Mouse (Mus musculus): ENCODE data around the gene Ddhd1.
"Not testable (repeated sequence)": the region's sequence is repeated elsewhere in the genome, so short reads cannot be mapped to it uniquely, and the experiment has no call there.

Gene Ddhd1

DNA sequence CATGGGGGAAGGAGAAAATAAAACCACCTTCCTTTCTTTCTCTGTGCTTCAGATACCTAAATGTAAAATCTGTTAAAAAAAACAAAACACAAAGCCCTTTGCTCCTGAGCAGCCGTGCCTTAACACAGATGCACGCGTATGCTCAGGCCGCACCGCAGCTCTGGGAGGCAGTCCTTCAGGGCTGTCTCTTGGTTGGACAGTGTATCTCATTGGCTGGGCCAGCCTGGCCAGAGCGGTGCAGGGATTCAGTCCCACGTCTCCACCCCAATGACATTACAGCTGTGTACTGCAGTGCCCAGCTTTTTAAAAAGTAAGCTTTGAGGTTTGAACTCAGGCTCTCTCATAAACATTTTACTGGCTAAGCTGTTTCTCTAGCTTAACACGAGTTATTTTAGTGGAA is 60.1 kb downstream of the Ddhd1 start:
- in situ Hi-C loops (cut with MboI; ENCODE audit: low pct_unique_long_range_greater_than_20kb in 1 of 2, low sequenced_read_pairs in 2 of 2, unreplicated experiment in 1 of 2), result no loop called here

DNA sequence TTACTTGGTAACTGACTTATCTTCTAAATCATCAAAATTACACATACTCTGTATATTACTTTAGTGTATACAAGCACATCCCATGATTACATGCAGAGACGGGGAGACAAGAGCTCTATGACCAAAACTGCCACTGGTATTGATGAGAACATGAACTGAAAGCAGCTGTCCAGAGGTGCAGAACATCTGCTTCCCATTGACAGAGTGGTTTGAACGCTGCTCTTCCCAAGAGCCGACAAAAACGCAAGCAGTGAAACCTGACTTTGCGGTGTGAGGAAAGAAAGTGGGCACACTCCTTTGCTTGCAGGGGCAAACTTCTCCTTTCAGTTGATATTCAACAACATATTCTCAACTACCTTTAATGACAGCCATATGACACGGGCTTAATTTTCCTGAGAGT is 64.7 kb downstream of the Ddhd1 start:
- in situ Hi-C loops (cut with MboI; ENCODE audit: low pct_unique_long_range_greater_than_20kb in 1 of 2, low sequenced_read_pairs in 2 of 2, unreplicated experiment in 1 of 2), result no loop called here

- in situ Hi-C loops (cut with MboI; ENCODE audit: low pct_unique_long_range_greater_than_20kb in 1 of 2, low sequenced_read_pairs in 2 of 2, unreplicated experiment in 1 of 2), result no loop called here
These were observed 69.5 kb downstream of the Ddhd1 start for GRCm38 (mm10) chr14:45588403-45588802.

GRCm38 (mm10) chr14:45587536-45587935 is 70.4 kb downstream of the Ddhd1 start:
- in situ Hi-C loops (cut with MboI; ENCODE audit: low pct_unique_long_range_greater_than_20kb in 1 of 2, low sequenced_read_pairs in 2 of 2, unreplicated experiment in 1 of 2), result no loop called here

GRCm38 (mm10) chr14:45583494-45584027 is 74.4 kb downstream of the Ddhd1 start:
- in situ Hi-C loops (cut with MboI; ENCODE audit: low pct_unique_long_range_greater_than_20kb in 1 of 2, low sequenced_read_pairs in 2 of 2, unreplicated experiment in 1 of 2), result no loop called here

DNA sequence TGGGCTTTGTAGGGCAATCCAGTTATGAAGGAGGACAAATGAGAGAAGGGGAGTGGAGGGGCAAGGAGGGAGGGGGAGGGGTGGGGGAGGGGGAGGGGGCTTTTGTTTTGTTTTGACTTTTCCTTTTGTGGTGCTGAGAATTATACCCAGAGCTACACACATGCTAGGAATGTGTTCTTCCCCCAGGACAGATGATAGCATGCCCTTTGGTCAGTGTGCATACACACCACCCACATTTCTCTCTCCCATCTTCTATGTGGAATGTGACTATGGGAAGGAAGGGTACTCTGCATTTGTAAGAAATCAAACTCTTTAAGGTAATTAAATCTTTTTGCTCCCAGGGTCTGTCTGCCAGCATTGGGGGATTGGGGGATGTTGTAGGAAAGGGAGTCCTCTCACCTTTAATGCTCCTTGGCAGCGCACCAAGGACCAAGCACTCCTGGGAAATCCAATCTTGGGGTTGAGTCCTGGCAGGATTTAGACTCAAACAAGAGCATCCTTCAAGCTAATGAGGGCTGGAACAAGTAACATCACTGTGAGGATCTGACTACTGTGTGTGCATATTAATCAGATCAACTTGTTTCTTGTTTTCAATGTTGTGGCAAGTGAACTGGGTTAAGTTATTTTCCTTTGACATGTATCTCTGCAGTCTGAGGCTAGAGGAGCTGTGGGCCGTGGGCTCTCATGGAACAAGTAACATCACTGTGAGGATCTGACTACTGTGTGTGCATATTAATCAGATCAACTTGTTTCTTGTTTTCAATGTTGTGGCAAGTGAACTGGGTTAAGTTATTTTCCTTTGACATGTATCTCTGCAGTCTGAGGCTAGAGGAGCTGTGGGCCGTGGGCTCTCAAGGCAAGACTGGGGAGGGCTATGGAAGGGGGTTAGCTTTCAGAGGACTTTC is 76.8 kb downstream of the Ddhd1 start:
- in situ Hi-C loops (cut with MboI; ENCODE audit: low pct_unique_long_range_greater_than_20kb in 1 of 2, low sequenced_read_pairs in 2 of 2, unreplicated experiment in 1 of 2), result not testable (repeated sequence)

DNA sequence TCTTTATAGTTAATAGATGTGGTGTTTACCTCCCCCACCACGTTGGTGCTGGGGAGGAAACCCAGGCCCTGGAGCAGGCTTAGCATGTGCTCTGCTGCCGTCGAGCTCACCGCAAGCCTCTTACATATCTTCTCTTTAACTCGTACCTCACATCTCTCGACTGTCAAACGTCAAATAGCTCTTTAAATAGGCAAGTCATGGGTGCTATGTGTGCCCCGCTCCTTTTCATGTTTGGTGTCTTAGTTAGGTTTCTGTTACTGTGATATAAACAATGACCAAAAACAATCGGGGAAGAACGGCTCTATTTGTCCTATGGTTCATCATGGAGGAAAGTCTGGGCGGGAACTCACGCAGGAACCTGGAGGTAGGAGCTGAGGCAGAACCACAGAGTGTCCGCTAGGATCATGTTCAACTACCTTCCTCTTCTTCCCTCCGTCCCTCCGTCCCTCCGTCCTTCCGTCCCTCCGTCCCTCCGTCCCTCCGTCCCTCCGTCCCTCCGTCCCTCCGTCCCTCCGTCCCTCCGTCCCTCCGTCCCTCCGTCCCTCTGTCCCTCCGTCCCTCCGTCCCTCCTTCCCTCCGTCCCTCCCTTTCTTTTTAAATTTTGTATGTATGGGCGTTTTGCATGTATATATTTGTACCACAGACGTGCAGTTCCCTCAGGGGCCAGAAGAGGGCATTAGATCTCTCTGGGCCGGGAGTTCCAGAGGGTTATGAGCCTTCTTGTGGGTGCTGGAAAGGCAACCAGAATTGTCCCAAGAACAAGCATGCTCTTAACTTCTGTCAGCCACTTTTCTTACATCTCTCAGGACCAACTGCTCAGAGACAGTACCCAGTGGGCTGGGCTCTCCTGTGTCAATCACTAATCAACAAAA is 91.6 kb downstream of the Ddhd1 start:
- in situ Hi-C loops (cut with MboI; ENCODE audit: low pct_unique_long_range_greater_than_20kb in 1 of 2, low sequenced_read_pairs in 2 of 2, unreplicated experiment in 1 of 2), result no loop called here

DNA sequence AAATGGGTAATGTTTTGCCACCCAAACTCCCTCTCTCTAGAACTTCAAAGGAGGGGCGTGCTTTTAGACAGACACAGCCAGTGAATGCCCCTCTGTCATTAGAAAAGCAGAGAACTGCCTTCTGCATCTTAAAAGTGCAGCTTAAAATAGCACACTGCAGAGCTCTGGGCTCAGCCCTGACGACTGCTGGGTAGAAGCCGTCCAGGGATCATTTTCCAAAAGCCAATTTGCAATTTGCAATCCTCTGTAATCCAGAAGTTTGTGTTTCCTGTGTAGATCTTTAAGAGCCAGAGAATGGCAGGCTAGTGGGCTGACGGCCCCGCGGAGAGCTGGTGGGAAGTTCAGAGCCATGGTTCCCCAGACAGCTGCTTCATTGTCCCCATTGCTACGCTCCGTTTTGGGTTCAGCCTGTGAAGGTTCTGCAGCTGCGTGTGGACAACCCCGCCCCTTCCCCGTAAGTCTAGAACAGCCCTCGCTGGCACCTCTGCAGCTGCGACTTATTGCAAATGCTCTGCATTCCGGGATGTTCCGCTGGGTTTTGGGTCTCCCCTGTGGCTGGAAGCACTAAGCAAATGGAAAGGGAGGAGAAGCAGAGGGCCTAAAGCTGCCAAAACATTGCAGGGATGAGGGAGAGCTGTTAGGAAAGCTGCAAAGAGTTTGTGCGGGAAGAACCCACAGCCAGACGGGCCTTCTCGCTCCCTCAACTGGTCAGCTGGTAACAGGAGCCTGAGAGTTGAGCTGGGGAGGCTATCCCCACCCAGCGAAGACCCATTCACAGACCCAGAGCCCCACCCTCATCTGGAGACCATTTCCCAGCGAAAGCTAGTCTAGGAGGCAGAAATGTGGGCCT is 92.5 kb downstream of the Ddhd1 start:
- in situ Hi-C loops (cut with MboI; ENCODE audit: low pct_unique_long_range_greater_than_20kb in 1 of 2, low sequenced_read_pairs in 2 of 2, unreplicated experiment in 1 of 2), result no loop called here

- in situ Hi-C loops (cut with MboI; ENCODE audit: low pct_unique_long_range_greater_than_20kb in 1 of 2, low sequenced_read_pairs in 2 of 2, unreplicated experiment in 1 of 2), result no loop called here
These were observed 94.4 kb downstream of the Ddhd1 start for GRCm38 (mm10) chr14:45563577-45563976.

GRCm38 (mm10) chr14:45561681-45562080 is 96.3 kb downstream of the Ddhd1 start:
- in situ Hi-C loops (cut with MboI; ENCODE audit: low pct_unique_long_range_greater_than_20kb in 1 of 2, low sequenced_read_pairs in 2 of 2, unreplicated experiment in 1 of 2), result no loop called here

GRCm38 (mm10) chr14:45559018-45559417 is 98.9 kb downstream of the Ddhd1 start:
- in situ Hi-C loops (cut with MboI; ENCODE audit: low pct_unique_long_range_greater_than_20kb in 1 of 2, low sequenced_read_pairs in 2 of 2, unreplicated experiment in 1 of 2), result loop anchor here in 1 of 2 experiments (10.0 kb wide), 1 partner anchor 216 kb away; no protein-coding TSS in a partner anchor

DNA sequence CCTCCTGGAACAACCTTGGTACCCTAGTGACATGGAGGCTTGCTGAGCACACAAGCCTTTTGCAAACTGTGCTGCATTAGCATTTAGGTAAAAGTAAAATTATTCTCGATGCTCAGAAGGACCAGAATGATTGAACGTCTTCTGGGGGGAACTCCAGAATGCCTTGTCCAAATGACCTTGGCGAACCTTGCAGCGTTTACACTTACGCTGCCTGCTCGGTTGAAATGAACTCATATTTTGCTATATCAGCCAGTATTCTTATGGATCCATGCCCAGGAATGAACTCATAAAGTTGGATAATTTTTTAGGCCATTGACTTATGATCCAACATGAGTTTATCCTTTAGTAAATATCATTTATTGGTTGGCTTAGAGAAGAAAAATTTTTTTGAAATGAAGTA is 103.6 kb downstream of the Ddhd1 start:
- in situ Hi-C loops (cut with MboI; ENCODE audit: low pct_unique_long_range_greater_than_20kb in 1 of 2, low sequenced_read_pairs in 2 of 2, unreplicated experiment in 1 of 2), result loop anchor here in 1 of 2 experiments (10.0 kb wide), 1 partner anchor 220 kb away; no protein-coding TSS in a partner anchor

DNA sequence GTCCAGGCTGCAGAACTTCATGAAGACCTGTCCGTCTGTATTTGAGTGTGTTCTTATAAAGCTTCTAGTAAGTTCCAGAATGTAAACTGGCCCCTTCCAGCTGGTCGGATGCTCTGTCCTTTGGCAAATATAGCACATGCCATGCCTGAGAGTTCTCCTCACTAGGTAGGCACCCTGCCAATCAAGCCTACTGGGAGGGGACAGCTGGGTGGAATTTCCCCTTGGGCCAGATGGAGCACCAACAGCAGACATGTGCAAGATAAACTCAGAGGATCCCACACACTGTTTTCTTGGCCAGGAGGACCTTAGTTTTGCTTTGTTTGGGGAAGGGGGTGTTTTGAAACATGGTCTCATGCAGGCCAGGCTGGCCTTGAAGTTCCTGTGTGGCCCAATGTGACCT is 104.1 kb downstream of the Ddhd1 start:
- in situ Hi-C loops (cut with MboI; ENCODE audit: low pct_unique_long_range_greater_than_20kb in 1 of 2, low sequenced_read_pairs in 2 of 2, unreplicated experiment in 1 of 2), result loop anchor here in 1 of 2 experiments (10.0 kb wide), 1 partner anchor 221 kb away; no protein-coding TSS in a partner anchor

DNA sequence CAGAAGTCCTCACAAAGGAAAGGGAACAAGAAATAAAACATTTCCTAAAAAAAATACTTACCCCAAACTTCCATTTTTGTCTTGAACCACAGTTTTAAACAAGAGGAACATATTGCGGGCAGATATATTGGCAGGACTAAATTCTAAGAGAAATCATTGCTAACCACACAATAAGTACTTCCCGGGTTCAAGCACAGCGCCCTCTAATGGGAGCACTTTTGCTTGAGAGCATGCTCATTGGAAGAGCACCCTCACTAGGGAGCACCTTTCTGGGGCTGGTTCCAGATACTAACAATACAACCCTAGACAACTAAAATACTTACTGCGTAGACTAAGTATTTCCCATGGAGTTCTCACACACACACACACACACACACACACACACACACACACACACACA is 105.5 kb downstream of the Ddhd1 start:
- in situ Hi-C loops (cut with MboI; ENCODE audit: low pct_unique_long_range_greater_than_20kb in 1 of 2, low sequenced_read_pairs in 2 of 2, unreplicated experiment in 1 of 2), result loop anchor here in 1 of 2 experiments (10.0 kb wide), 1 partner anchor 222 kb away; no protein-coding TSS in a partner anchor

DNA sequence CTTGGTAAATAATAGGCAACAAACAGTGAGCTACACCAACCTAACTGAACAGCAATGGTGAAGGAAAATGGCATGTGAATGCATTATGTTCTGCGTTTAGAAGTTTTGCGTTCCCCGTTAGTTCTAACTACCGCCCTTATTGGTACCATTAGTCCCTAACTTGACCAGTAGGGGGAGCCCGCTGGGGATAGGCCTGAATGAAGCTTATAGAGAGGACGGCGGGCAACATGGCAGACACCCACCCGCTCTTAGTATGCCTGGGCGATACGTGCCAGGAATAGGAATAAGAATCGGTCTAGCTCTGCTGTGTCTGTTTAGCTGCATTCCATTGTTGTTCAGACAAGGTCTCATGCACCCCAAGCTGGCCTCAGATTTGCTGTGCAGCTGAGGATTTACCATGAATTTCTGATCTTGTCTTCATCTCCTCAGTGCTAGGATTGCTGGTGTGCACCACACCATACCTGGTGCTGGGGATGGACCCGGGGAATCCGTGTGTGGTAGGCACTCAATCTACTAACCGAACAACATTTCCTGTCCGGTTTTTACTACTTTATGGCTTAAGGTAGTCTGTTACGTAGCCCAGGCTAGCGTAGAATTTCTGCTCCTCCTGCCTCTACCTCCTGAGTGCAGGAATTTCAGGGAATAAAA is 106.7 kb downstream of the Ddhd1 start:
- in situ Hi-C loops (cut with MboI; ENCODE audit: low pct_unique_long_range_greater_than_20kb in 1 of 2, low sequenced_read_pairs in 2 of 2, unreplicated experiment in 1 of 2), result loop anchor here in 1 of 2 experiments (10.0 kb wide), 1 partner anchor 224 kb away; no protein-coding TSS in a partner anchor

GRCm38 (mm10) chr14:45550010-45550647 is 107.8 kb downstream of the Ddhd1 start:
- in situ Hi-C loops (cut with MboI; ENCODE audit: low pct_unique_long_range_greater_than_20kb in 1 of 2, low sequenced_read_pairs in 2 of 2, unreplicated experiment in 1 of 2), result loop anchor here in 1 of 2 experiments (10.0 kb wide), 1 partner anchor 225 kb away; no protein-coding TSS in a partner anchor

- in situ Hi-C loops (cut with MboI; ENCODE audit: low pct_unique_long_range_greater_than_20kb in 1 of 2, low sequenced_read_pairs in 2 of 2, unreplicated experiment in 1 of 2), result loop anchor here in 1 of 2 experiments (10.0 kb wide), 1 partner anchor 123 kb away; no protein-coding TSS in a partner anchor
These were observed 109.8 kb downstream of the Ddhd1 start for GRCm38 (mm10) chr14:45548118-45548517.

Measured in mouse embryonic stem cell (cell line).